Mouse (Mus musculus): ENCODE measurements around the gene Pbx1. TPM values are rescaled to one million over a fixed set of nuclear protein-coding genes. Genes with fewer than 3 reads are reported as not detected.

Pbx1 gene
- total RNA-seq, 2 experiments from 2014 or later: 130 to 145 TPM

GRCm38 (mm10) chr1:168221071-168221521 is 211.0 kb downstream of the Pbx1 start:
- peak; percentile 58 to 71 for DNase-seq (ENCODE audit: low spot score in 2 of 2)
- intact Hi-C loops (cut with DNase I): no loop called here

- intact Hi-C loops (cut with DNase I): loop anchor here (10.0 kb wide), 3 partner anchors 271 to 1239 kb away; no protein-coding TSS in a partner anchor
- DNase-seq (ENCODE audit: low spot score in 2 of 2): peak; percentile 37 to 42
These were observed 215.9 kb downstream of the Pbx1 start for GRCm38 (mm10) chr1:168215896-168216747.

DNA sequence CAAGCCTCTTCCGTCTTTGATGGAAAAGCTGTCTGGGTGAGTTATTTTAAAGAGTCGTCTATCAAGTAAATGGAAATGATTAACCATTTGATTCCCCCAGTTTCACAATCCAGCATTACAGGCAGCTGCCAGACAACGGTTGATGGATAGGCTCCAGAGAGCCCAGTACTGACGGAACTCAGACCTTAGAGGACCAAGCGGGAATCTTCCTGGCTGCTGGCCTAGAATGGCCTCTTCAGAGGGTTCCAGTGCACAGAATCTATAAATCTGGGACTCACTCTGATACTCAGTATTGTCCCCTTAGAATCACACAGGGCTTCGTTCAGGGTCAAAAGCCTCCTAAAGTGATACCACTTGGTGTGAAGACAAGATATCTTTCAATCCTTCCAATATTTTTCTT is 216.6 kb downstream of the Pbx1 start:
- intact Hi-C loops (cut with DNase I): loop anchor here (10.0 kb wide), 3 partner anchors 271 to 1239 kb away; no protein-coding TSS in a partner anchor
- no peak for DNase-seq (ENCODE audit: low spot score in 2 of 2)

- peak; percentile 86 for DNase-seq (ENCODE audit: low spot score in 2 of 2)
- intact Hi-C loops (cut with DNase I): loop anchor here (5.0 to 10.0 kb wide), 4 partner anchors 218 to 1241 kb away; partner anchors contain the start of gene Pbx1
These were observed 218.0 kb downstream of the Pbx1 start for GRCm38 (mm10) chr1:168214040-168214443.

DNA sequence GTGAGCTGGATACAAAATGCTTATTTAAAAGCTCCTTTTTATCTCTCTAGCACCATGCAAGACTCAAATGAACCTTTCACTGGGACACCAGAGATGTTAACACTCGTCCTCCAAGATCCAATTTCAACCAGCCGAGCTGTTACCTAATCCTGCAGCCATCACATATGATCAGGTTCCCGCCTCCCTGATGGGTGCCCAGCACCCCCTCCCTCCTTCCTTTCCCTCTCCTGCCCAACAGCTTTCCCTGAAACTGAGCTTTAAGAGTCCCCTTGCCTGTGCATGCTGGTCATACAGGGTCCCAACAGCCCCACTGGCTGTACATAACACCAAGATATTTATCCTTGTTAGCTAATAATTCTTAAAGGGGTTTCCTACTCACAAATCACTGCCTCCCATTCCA is 218.5 kb downstream of the Pbx1 start:
- no peak for DNase-seq (ENCODE audit: low spot score in 2 of 2)
- intact Hi-C loops (cut with DNase I): loop anchor here (5.0 to 10.0 kb wide), 4 partner anchors 219 to 1241 kb away; partner anchors contain the start of gene Pbx1

DNA sequence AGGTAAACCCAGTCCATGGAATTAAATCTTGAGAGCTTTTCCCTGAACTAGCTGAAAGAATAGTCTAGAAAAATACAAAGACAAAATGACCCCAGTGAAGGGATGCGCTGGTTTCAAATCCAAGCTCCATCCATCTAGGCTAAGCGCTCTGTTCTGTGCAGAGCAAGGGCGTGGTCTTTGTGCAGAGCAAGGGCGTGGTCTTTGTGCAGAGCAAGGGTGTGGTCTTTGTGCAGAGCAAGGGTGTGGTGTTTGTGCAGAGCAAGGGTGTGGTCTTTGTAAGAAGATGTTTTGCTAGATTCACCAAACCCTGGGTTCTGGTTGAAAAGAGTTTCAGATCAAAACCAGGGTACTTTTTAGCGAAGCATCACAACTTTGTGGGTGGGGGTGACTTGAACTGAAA is 221.7 kb downstream of the Pbx1 start:
- no peak for DNase-seq (ENCODE audit: low spot score in 2 of 2)
- intact Hi-C loops (cut with DNase I): loop anchor here (5.0 to 10.0 kb wide), 4 partner anchors 222 to 1244 kb away; partner anchors contain the start of gene Pbx1

DNA sequence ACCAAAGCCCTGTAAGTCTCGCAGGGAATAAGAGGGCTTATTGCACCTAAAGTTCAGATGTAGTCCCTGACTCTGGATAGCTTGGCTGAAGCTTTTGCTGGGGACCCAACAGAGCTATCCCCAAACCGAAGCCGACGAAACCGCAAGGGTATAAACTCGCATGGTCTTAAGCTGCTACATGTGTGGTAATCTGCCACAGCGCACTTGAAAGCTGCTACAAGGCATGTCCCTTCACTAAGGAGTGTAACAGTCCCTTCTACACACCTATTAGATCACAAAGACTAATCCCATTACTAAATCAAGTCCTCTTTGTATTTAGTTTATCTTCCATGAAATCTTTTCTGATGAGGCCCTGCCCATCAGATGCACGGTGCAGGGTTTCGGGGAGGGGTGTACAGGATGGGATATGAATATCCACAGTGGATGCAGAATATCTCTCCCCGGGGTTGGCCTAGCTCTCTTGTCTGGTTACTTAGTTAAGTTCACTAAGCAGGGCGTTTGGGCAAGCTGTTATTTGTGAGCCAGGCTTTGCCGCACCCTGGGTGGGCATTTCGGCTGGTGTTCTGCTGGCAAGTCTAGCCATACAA is 231.4 kb downstream of the Pbx1 start:
- DNase-seq (ENCODE audit: low spot score in 2 of 2): no peak
- intact Hi-C loops (cut with DNase I): no loop called here

DNA sequence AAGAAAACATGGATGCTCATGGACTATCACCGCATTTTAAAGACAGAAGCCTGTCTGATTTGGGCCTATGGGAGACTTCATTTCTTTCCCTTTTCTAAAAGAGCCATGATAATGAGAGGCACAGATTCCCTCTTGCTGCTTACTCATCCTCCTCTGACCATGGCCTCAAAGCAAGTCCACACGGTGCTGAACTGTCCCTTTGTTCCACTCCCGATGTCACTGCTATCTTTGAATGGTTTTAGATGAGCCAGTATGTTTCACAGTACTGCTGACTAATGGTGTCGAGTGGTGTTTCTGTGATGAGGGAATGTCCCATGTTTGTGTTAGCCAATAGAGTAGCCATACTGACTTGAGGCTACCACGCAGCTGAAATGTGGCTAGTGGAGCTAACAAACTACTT is 233.8 kb downstream of the Pbx1 start:
- DNase-seq (ENCODE audit: low spot score in 2 of 2): no peak
- intact Hi-C loops (cut with DNase I): no loop called here

DNA sequence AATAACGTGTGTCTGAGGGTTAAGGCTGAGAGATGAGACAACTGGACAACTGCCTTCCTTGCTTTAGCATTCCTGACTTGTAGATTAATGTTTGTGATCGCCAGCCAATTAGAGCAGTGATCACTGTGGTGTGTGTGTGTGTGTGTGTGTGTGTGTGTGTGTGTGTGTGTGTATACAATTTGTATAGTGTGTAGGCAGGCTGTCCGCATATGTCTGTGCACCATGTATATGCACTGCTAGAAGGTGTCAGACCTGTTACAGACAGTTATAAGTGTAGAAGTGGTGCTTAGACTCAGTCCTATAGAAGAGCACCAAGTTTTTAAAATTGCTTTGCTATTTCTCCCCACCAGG is 234.2 kb downstream of the Pbx1 start:
- intact Hi-C loops (cut with DNase I): no loop called here
- DNase-seq (ENCODE audit: low spot score in 2 of 2): no peak

DNA sequence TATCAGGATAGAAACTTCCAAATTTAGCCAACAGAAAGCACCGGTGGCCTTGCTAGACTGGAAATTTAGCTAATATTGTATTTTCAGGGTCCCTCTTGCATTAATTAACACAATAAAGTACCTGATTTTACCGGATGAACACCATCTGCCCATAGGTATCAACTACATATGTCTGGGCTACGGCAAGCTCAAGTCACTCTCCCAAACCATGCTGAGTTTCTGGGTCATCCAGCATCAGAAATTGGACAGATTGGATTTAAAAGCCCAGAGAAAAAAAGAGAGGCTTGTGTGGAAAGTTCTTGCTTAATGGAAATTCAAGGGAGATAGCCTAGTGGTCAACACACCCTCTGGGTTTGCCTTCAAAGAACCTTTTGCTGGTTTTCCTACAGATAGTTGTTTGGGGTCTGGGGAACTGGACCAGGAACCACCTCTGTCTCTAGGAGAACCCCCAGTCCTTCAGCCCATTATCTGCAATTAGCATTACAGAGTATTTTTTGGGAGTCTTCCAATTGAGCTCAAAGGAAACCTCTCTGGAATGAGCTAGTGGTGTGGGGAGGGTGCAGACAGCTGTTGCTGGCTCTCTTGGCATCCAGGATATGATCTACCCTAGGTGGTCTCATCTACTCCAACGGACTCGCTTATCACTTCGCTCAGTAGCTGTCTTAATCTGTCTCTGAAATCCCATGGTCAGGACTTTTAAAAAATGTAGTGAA is 234.7 kb downstream of the Pbx1 start:
- no peak for DNase-seq (ENCODE audit: low spot score in 2 of 2)
- intact Hi-C loops (cut with DNase I): no loop called here

GRCm38 (mm10) chr1:168193364-168193763 is 238.7 kb downstream of the Pbx1 start:
- peak; percentile 37 to 66 for DNase-seq (ENCODE audit: low spot score in 2 of 2)
- intact Hi-C loops (cut with DNase I): no loop called here

GRCm38 (mm10) chr1:168182816-168183215 is 249.3 kb downstream of the Pbx1 start:
- no peak for DNase-seq (ENCODE audit: low spot score in 2 of 2)
- intact Hi-C loops (cut with DNase I): loop anchor here (10.0 kb wide), 1 partner anchor 238 kb away; no protein-coding TSS in a partner anchor

DNA sequence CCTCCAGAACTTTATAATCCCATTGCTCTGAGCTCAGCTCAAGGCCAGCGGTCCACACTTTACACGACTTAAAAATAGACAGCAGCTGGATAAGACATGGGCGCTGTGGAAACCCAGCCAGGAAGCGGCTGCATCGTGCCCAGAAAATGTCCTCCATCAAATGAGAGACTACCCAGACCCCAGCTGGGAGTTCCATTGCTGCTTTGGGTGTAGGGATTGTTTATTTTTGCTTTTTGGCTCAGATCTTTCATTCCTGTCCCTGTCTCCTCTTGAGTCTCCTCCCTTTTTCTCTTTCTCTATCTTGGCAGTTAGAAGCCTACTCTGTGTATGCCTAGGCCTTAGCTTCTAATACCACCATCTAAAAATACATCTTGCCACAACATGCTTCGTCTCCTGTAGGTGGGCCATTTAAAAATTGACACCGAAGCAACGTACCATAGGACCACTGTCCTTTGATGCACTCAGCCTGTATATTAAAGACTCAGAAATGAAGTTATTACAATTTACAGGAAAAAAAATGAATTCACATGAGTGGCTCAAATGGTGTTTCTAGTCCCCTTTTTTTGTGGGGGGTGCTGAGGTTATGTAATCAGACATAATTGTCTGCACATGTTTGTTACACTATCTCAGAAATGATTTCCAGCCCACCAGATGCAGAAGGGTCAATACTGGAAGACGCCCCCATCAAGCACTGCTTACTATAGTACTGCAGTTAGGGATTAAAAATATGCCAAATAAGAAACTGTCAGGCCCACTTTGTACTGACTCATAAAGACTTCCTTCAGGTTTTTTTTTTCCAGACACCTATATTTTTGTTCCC is 251.2 kb downstream of the Pbx1 start:
- peak; percentile 58 to 78 for DNase-seq (ENCODE audit: low spot score in 2 of 2)
- intact Hi-C loops (cut with DNase I): loop anchor here (10.0 kb wide), 1 partner anchor 236 kb away; no protein-coding TSS in a partner anchor

DNA sequence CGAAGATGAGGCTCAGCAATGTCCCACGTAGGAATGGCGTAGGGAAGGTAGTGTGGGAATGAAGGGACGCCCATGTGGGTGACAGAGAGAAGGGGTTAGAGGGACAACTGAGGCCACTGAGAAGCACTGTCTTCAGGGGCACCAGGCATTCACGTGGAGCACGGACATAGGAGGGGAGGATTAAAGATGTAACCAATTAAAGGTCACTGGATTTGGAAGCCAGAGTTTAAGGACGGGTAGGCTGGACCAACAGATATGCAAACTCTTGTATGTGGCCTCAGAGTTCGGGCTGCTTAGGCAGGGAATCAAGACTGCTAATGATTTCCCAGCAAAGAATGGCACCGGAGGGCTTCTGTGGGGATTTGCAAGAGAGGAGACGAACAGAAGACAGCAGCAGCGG is 252.4 kb downstream of the Pbx1 start:
- intact Hi-C loops (cut with DNase I): loop anchor here (10.0 kb wide), 1 partner anchor 235 kb away; no protein-coding TSS in a partner anchor
- DNase-seq (ENCODE audit: low spot score in 2 of 2): no peak

DNA sequence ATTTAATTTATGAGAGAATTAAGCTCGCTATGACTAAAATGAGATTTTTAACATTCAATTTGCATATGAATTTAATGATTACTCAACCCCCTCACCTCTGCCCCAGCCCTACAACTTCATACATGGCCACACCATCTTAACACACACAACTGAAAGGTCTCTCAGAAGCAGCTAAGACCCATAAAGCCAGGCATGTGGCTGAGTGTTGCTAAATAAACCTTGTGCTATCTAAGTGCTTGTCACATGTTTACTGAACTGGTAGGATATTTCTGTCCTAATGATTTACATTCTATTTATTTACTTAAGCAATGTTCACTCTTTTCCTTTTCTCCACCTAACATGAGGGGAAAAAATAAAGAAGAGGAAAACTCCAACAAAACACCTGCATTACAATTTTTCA is 253.5 kb downstream of the Pbx1 start:
- intact Hi-C loops (cut with DNase I): no loop called here
- no peak for DNase-seq (ENCODE audit: low spot score in 2 of 2)

DNA sequence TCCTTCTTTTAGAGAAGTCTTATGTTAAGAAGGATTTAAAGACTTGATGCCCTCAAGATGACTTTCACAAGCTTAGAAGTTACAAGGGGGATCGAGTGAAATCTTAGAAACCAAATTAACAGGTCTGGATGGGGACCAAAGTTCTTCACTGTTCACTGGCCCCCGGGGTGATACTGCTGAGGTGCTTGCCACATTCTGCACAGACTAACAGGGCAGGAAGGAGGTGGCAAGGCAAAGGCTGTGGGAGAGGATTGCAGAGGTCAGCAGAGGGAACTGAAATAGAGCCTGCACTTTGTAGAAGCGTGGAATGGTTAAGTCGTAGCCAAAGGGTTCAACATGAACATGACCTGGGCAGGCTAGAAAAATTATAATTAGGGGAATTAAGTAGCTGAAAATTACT is 256.5 kb downstream of the Pbx1 start:
- DNase-seq (ENCODE audit: low spot score in 2 of 2): no peak
- intact Hi-C loops (cut with DNase I): no loop called here

DNA sequence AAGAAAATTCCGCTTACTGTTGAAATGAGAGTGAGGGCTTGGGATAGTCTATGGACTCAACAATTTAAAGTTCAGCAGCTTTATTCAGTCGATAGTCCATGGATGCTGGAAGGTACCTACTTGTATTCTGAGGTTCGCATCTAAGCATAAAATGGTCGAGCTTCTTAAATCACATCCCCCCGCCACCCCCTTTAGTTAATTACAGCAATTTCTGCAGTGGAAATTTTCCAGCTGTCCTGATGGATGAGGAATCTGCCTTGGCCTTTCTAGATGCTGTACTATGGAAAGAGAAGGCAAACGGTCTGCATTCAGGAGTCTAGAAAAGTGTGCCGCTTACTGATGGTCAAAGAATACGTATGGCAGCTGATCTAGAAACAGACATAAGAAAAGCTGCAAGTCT is 262.3 kb downstream of the Pbx1 start:
- intact Hi-C loops (cut with DNase I): no loop called here
- no peak for DNase-seq (ENCODE audit: low spot score in 2 of 2)

DNA sequence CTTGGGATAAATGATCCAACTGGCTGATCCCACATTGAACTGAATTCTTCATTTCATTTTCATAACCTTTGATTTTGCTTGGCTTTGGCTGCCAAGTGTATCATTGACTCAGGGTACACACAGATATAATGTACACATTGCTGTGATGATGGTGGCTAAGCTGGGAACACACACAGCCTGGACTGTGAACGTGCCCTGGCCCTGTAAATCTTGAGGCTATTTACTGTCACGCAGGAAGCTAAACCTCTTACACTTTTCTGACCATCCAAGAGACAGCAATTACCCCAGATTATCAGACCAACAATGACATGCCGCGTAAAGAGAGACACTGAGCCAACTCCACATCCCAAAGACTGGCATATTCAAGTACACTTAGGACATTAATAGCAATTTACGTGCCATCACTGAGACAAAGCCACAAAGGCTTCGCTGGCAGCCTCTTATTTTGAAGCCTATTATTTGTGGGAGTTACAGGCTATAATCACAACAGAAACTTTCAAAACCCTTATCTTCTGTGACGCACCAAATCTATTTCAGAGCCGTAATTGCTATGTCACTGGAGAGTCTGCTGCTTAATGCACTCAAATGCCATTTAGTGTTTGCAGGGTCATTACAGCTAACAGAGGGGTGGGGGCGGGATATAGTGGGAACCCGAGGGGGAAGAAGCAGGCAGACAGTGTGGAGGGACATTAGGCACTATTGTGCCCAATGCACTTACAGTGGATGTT is 262.9 kb downstream of the Pbx1 start:
- DNase-seq (ENCODE audit: low spot score in 2 of 2): no peak
- intact Hi-C loops (cut with DNase I): no loop called here
